Mouse (Mus musculus) midbrain, embryonic 10.5 days (tissue): Measurements from ENCODE around the gene Ralgapa2. TPM values are rescaled to one million over a fixed set of nuclear protein-coding genes. Genes with fewer than 3 reads are reported as not detected.
A peak's percentile ranks its signal among the peaks of the same experiment; 100 is the strongest.

Source experiments
- DNase-seq: peaks from one replicate; pipeline ENCODE4 v3.0.0-alpha.2; 2017; ENCODE audit warnings: low spot score
- H3K27ac ChIP-seq: fragments of 300-500 bp; sonication (generic); replicated peaks from 2 replicates; pipeline ENCODE4 v1.5.1; 2016; ENCODE audit warnings: mild to moderate bottlenecking
- H3K27me3 ChIP-seq: fragments of 300-500 bp; sonication (generic); 2 replicates; pipeline ENCODE4 v1.6.1; 2016; ENCODE audit warnings: low read depth, mild to moderate bottlenecking; ENCODE audit not compliant: poor library complexity, severe bottlenecking
- H3K36me3 ChIP-seq: fragments of 300-500 bp; sonication (generic); 2 replicates; pipeline ENCODE4 v1.6.1; 2016; ENCODE audit warnings: mild to moderate bottlenecking, moderate library complexity
- H3K4me1 ChIP-seq: fragments of 300-500 bp; sonication (generic); 2 replicates; pipeline ENCODE4 v1.6.1; 2016
- H3K4me3 ChIP-seq: fragments of 300-500 bp; sonication (generic); 2 replicates; pipeline ENCODE4 v1.5.1; 2016; ENCODE audit warnings: mild to moderate bottlenecking, moderate library complexity
- H3K9me3 ChIP-seq: fragments of 300-500 bp; sonication (generic); replicated peaks from 2 replicates; pipeline ENCODE4 v1.6.1; 2016; ENCODE audit warnings: mild to moderate bottlenecking
- WGBS: fragments of 180-500 bp; shearing (Covaris S2); methylation state at CpG from one replicate; pipeline ENCODE4 v1.1.7; 2016; 5-methylcytosine and 5-hydroxymethylcytosine counted together
- polyA plus RNA-seq: library from polyadenylated mRNA; unstranded; fragments of >200 nt; fragmentation: Nextera tagmentation; extraction: Ambion mirVana; gene quantifications from 2 replicates; pipeline ENCODE4 v1.2.1, GENCODE M21; 2016

The Ralgapa2 gene
- polyA plus RNA-seq, 1 experiment from 2014 or later = 9.7 TPM

- H3K27ac ChIP-seq = no peak overlapping the region
- 86% methylated on average over 2 of the region's 2 CpGs for WGBS
- no peaks in the 10 kb centered on the region for H3K27me3 ChIP-seq
- DNase-seq = no peak
- H3K9me3 ChIP-seq = no peaks in the 10 kb centered on the region
- H3K4me1 ChIP-seq = peaks cover 10% of the 10 kb centered on the region; the same call in 1 of the 2 replicates
- H3K4me3 ChIP-seq = no peak overlapping the region
- H3K36me3 ChIP-seq = no peaks in the 10 kb centered on the region
Observed at GRCm38 (mm10) chr2:146363483-146363882, 148.7 kb downstream of the Ralgapa2 start.

- H3K4me3 ChIP-seq = no peak overlapping the region
- H3K9me3 ChIP-seq = no peaks in the 10 kb centered on the region
- no peaks in the 10 kb centered on the region for H3K36me3 ChIP-seq
- no peak for DNase-seq
- no peak overlapping the region for H3K27ac ChIP-seq
- no peaks in the 10 kb centered on the region for H3K27me3 ChIP-seq
- H3K4me1 ChIP-seq = peaks cover 10% of the 10 kb centered on the region; the same call in 1 of the 2 replicates
- WGBS = 91% methylated on average over 1 of the region's 1 CpGs
Observed at GRCm38 (mm10) chr2:146362932-146363331, 149.2 kb downstream of the Ralgapa2 start.

- 91% methylated on average over 4 of the region's 4 CpGs for WGBS
- Histone ChIP-seq H3K4me3 (no peak overlapping the region), H3K27me3 (no peaks in the 10 kb centered on the region), H3K9me3 (no peaks in the 10 kb centered on the region), H3K36me3 (no peaks in the 10 kb centered on the region), H3K4me1 (peaks cover 10% of the 10 kb centered on the region; the same call in 1 of the 2 replicates), H3K27ac (no peak overlapping the region)
- DNase-seq = no peak
Observed at GRCm38 (mm10) chr2:146361969-146362368, 150.2 kb downstream of the Ralgapa2 start.

- H3K4me3 ChIP-seq = no peak overlapping the region
- no peak for DNase-seq
- H3K9me3 ChIP-seq = no peaks in the 10 kb centered on the region
- no peaks in the 10 kb centered on the region for H3K27me3 ChIP-seq
- 91% methylated on average over 3 of the region's 3 CpGs for WGBS
- H3K27ac ChIP-seq = no peak overlapping the region
- peaks cover 7% of the 10 kb centered on the region; the same call in 1 of the 2 replicates for H3K4me1 ChIP-seq
- no peaks in the 10 kb centered on the region for H3K36me3 ChIP-seq
Observed at GRCm38 (mm10) chr2:146361076-146361475, 151.1 kb downstream of the Ralgapa2 start.

GRCm38 (mm10) chr2:146359676-146360075 lies 152.5 kb downstream of the Ralgapa2 start:
- Histone ChIP-seq H3K36me3 (no peaks in the 10 kb centered on the region), H3K27me3 (no peaks in the 10 kb centered on the region), H3K4me3 (no peak overlapping the region), H3K27ac (no peak overlapping the region), H3K4me1 (peaks cover 2% of the 10 kb centered on the region; the same call in 1 of the 2 replicates), H3K9me3 (no peaks in the 10 kb centered on the region)
- no peak for DNase-seq
- WGBS = 91% methylated on average over 2 of the region's 2 CpGs

GRCm38 (mm10) chr2:146356524-146356923 lies 155.6 kb downstream of the Ralgapa2 start:
- no peak overlapping the region for H3K4me3 ChIP-seq
- no peaks in the 10 kb centered on the region for H3K27me3 ChIP-seq
- no peaks in the 10 kb centered on the region for H3K9me3 ChIP-seq
- H3K4me1 ChIP-seq = no peaks in the 10 kb centered on the region
- DNase-seq = no peak
- peaks cover 6% of the 10 kb centered on the region; the same call in 1 of the 2 replicates for H3K36me3 ChIP-seq
- 86% methylated on average over 6 of the region's 6 CpGs for WGBS
- H3K27ac ChIP-seq = no peak overlapping the region

GRCm38 (mm10) chr2:146350230-146350629 lies 161.9 kb downstream of the Ralgapa2 start:
- WGBS = 93% methylated on average over 5 of the region's 5 CpGs
- Histone ChIP-seq H3K27ac (no peak overlapping the region), H3K27me3 (no peaks in the 10 kb centered on the region), H3K4me1 (peaks cover 8% of the 10 kb centered on the region), H3K9me3 (no peaks in the 10 kb centered on the region), H3K4me3 (no peak overlapping the region), H3K36me3 (peaks cover 22% of the 10 kb centered on the region)
- DNase-seq = no peak

GRCm38 (mm10) chr2:146347942-146348341 lies 164.2 kb downstream of the Ralgapa2 start:
- Histone ChIP-seq H3K4me1 (peaks cover 8% of the 10 kb centered on the region), H3K36me3 (peaks cover 33% of the 10 kb centered on the region), H3K27ac (no peak overlapping the region), H3K27me3 (no peaks in the 10 kb centered on the region), H3K4me3 (no peak overlapping the region), H3K9me3 (no peaks in the 10 kb centered on the region)
- WGBS = 73% methylated on average over 2 of the region's 2 CpGs
- no peak for DNase-seq

- Histone ChIP-seq H3K9me3 (no peaks in the 10 kb centered on the region), H3K4me1 (0 out of 2 replicates have a peak, but pooled peaks cover 3% of the 10 kb centered on the region), H3K27ac (no peak overlapping the region), H3K4me3 (no peak overlapping the region), H3K27me3 (no peaks in the 10 kb centered on the region), H3K36me3 (peaks cover 30% of the 10 kb centered on the region)
- WGBS = 95% methylated on average over 4 of the region's 4 CpGs
- DNase-seq = no peak
Observed at GRCm38 (mm10) chr2:146340090-146340489, 172.1 kb downstream of the Ralgapa2 start.

- Histone ChIP-seq H3K4me3 (no peak overlapping the region), H3K4me1 (0 out of 2 replicates have a peak, but pooled peaks cover 3% of the 10 kb centered on the region), H3K9me3 (no peaks in the 10 kb centered on the region)
Observed at GRCm38 (mm10) chr2:146337540-146337939, 174.6 kb downstream of the Ralgapa2 start.

GRCm38 (mm10) chr2:146331894-146332476 lies 180.2 kb downstream of the Ralgapa2 start:
- 0 out of 2 replicates have a peak, but pooled peaks cover 7% of the 10 kb centered on the region for H3K36me3 ChIP-seq
- 87% methylated on average over 5 of the region's 5 CpGs for WGBS
- H3K4me3 ChIP-seq = no peak overlapping the region
- no peak for DNase-seq
- peaks cover 11% of the 10 kb centered on the region; the same call in 1 of the 2 replicates for H3K27me3 ChIP-seq
- no peaks in the 10 kb centered on the region for H3K9me3 ChIP-seq
- peaks cover 30% of the 10 kb centered on the region for H3K4me1 ChIP-seq
- H3K27ac ChIP-seq = no peak overlapping the region

More at GRCm38 (mm10) chr2:146337540-146337939, 174.6 kb downstream of the Ralgapa2 start:
- no peak for DNase-seq
- H3K27ac ChIP-seq = no peak overlapping the region
- H3K27me3 ChIP-seq = no peaks in the 10 kb centered on the region
- H3K36me3 ChIP-seq = peaks cover 23% of the 10 kb centered on the region
- 77% methylated on average over 1 of the region's 1 CpGs for WGBS

GRCm38 (mm10) chr2:146330772-146331281 lies 181.3 kb downstream of the Ralgapa2 start:
- 0 out of 2 replicates have a peak, but pooled peaks cover 7% of the 10 kb centered on the region for H3K36me3 ChIP-seq
- peak; percentile 50 for DNase-seq
- WGBS = 42% methylated on average over 8 of the region's 8 CpGs
- H3K27ac ChIP-seq = peak overlapping the region; percentile 6
- peaks cover 37% of the 10 kb centered on the region for H3K4me1 ChIP-seq
- H3K9me3 ChIP-seq = no peaks in the 10 kb centered on the region
- H3K27me3 ChIP-seq = peaks cover 11% of the 10 kb centered on the region; the same call in 1 of the 2 replicates
- H3K4me3 ChIP-seq = no peak overlapping the region

GRCm38 (mm10) chr2:146330101-146330500 lies 182.0 kb downstream of the Ralgapa2 start:
- Histone ChIP-seq H3K27ac (no peak overlapping the region), H3K4me3 (no peak overlapping the region), H3K36me3 (0 out of 2 replicates have a peak, but pooled peaks cover 7% of the 10 kb centered on the region), H3K9me3 (no peaks in the 10 kb centered on the region), H3K4me1 (peaks cover 44% of the 10 kb centered on the region), H3K27me3 (peaks cover 11% of the 10 kb centered on the region; the same call in 1 of the 2 replicates)
- 88% methylated on average over 1 of the region's 1 CpGs for WGBS
- DNase-seq = no peak
